Mouse (Mus musculus): ENCODE results near the gene Spin2d. TPM values are rescaled to one million over a fixed set of nuclear protein-coding genes. Genes with fewer than 3 reads are reported as not detected.
"Not testable (repeated sequence)": the region's sequence is repeated elsewhere in the genome, so short reads cannot be mapped to it uniquely, and the experiment has no call there.

The Spin2d gene
- total and polyA plus RNA-seq, 3 experiments = not detected

DNA sequence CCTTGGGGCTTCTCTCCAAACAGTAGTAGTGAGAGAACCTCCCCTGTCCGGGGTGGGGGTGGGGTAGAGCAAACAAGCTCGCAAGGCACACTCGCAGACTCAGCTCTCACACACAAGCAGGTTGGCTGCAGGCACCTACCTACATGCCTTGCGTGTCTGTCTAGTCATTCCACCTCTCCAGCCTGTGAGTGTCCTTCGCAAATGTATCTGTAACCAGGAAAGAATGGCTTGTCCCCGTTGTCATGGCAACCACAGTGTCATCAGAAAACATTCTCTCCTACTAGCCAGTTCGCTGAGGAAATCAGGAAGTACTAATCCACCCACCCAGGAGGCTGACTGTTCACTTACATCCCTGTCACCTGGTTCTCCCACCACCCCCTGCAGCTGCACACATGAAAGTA, 33.6 kb downstream of the Spin2d start:
- H3K79me2 ChIP-seq (ENCODE audit: control insufficient read depth, insufficient read depth, low read length, poor library complexity); H3K4me1 ChIP-seq (ENCODE audit: control insufficient read depth in 1 of 2, insufficient read depth in 2 of 2, low read length in 2 of 2); H3K9ac ChIP-seq (ENCODE audit: control insufficient read depth, low read depth, low read length, poor library complexity, severe bottlenecking); H3K9me3 ChIP-seq (replicated peaks; ENCODE audit: insufficient read depth, low read length); H3K36me3 ChIP-seq (ENCODE audit: control insufficient read depth in 1 of 2, insufficient read depth in 2 of 2, low read length in 2 of 2); H3K4me3 ChIP-seq (ENCODE audit: control insufficient read depth in 1 of 2, insufficient read depth in 1 of 2, low read depth in 2 of 2, low read length in 2 of 2); DNase-seq (ENCODE audit: low read depth, low spot score); H3K27ac ChIP-seq (ENCODE audit: control insufficient read depth, low read depth, low read length); H3K27me3 ChIP-seq (ENCODE audit: control insufficient read depth in 1 of 2, insufficient read depth in 2 of 2, low read length in 2 of 2): not testable (repeated sequence)

Other genes starting within 250 kb of the Spin2d start
- not detected in 2 replicates for gene Zfp185, start 189.7 kb downstream of the Spin2d start, total RNA-seq (2012; rRNA removed)
- gene Zfp185, start 189.7 kb downstream of the Spin2d start, polyA plus RNA-seq (2012; ENCODE audit: insufficient read depth in 1 of 2, insufficient read length in 2 of 2, low read depth in 1 of 2, low replicate concordance in 2 of 2, missing spikeins in 1 of 2) = under 1 TPM in 1 of 2 experiments, not detected in 1; 0.14 TPM
- 0.08 and 0.10 TPM in 2 replicates for gene Pnma5, start 139.9 kb downstream of the Spin2d start, total RNA-seq (2012; rRNA removed)
- gene Pnma5, start 139.9 kb downstream of the Spin2d start, polyA plus RNA-seq (2012; ENCODE audit: insufficient read depth in 1 of 2, insufficient read length in 2 of 2, low read depth in 1 of 2, low replicate concordance in 2 of 2, missing spikeins in 1 of 2) = under 1 TPM in 1 of 2 experiments, not detected in 1; 0.11 TPM
- not detected in 2 replicates for gene Pnma3, start 112.2 kb downstream of the Spin2d start, total RNA-seq (2012; rRNA removed)
- gene Pnma3, start 112.2 kb downstream of the Spin2d start, polyA plus RNA-seq (2012; ENCODE audit: insufficient read depth in 1 of 2, insufficient read length in 2 of 2, low read depth in 1 of 2, low replicate concordance in 2 of 2, missing spikeins in 1 of 2) = not detected
- gene Xlr4a, start 94.5 kb downstream of the Spin2d start, total RNA-seq (2012; rRNA removed) = 0.19 TPM in 1 of 2 replicates, not detected in the other
- gene Xlr4a, start 94.5 kb downstream of the Spin2d start, polyA plus RNA-seq (2012; ENCODE audit: insufficient read depth in 1 of 2, insufficient read length in 2 of 2, low read depth in 1 of 2, low replicate concordance in 2 of 2, missing spikeins in 1 of 2) = under 1 TPM in 1 of 2 experiments, not detected in 1; 0.29 TPM
- gene Xlr3a, start 79.9 kb downstream of the Spin2d start, total RNA-seq (2012; rRNA removed) = 76.4 and 94.5 TPM in 2 replicates
- 100 to 1,000 TPM in 1 of 2 experiments, not detected in 1; 161 TPM for gene Xlr3a, start 79.9 kb downstream of the Spin2d start, polyA plus RNA-seq (2012; ENCODE audit: insufficient read depth in 1 of 2, insufficient read length in 2 of 2, low read depth in 1 of 2, low replicate concordance in 2 of 2, missing spikeins in 1 of 2)
- not detected in 2 replicates for gene Gm14685, start 59.9 kb downstream of the Spin2d start, total RNA-seq (2012; rRNA removed)
- not detected for gene Gm14685, start 59.9 kb downstream of the Spin2d start, polyA plus RNA-seq (2012; ENCODE audit: insufficient read depth in 1 of 2, insufficient read length in 2 of 2, low read depth in 1 of 2, low replicate concordance in 2 of 2, missing spikeins in 1 of 2)
- not detected in 2 replicates for gene Xlr5b, start 28.2 kb downstream of the Spin2d start, total RNA-seq (2012; rRNA removed)
- gene Xlr5b, start 28.2 kb downstream of the Spin2d start, polyA plus RNA-seq (2012; ENCODE audit: insufficient read depth in 1 of 2, insufficient read length in 2 of 2, low read depth in 1 of 2, low replicate concordance in 2 of 2, missing spikeins in 1 of 2) = not detected
- not detected in 2 replicates for gene DXBay18, start 27.5 kb downstream of the Spin2d start, total RNA-seq (2012; rRNA removed)
- not detected for gene DXBay18, start 27.5 kb downstream of the Spin2d start, polyA plus RNA-seq (2012; ENCODE audit: insufficient read depth in 1 of 2, insufficient read length in 2 of 2, low read depth in 1 of 2, low replicate concordance in 2 of 2, missing spikeins in 1 of 2)
- gene Xlr3b, start 15.2 kb upstream of the Spin2d start, total RNA-seq (2012; rRNA removed) = 22.4 and 23.8 TPM in 2 replicates
- 10 to 100 TPM in 1 of 2 experiments, not detected in 1; 16.5 TPM for gene Xlr3b, start 15.2 kb upstream of the Spin2d start, polyA plus RNA-seq (2012; ENCODE audit: insufficient read depth in 1 of 2, insufficient read length in 2 of 2, low read depth in 1 of 2, low replicate concordance in 2 of 2, missing spikeins in 1 of 2)
- 37.4 and 44.4 TPM in 2 replicates for gene Xlr4b, start 37.3 kb upstream of the Spin2d start, total RNA-seq (2012; rRNA removed)
- 10 to 100 TPM in 1 of 2 experiments, not detected in 1; 43.2 TPM for gene Xlr4b, start 37.3 kb upstream of the Spin2d start, polyA plus RNA-seq (2012; ENCODE audit: insufficient read depth in 1 of 2, insufficient read length in 2 of 2, low read depth in 1 of 2, low replicate concordance in 2 of 2, missing spikeins in 1 of 2)
- 3.3 and 3.4 TPM in 2 replicates for gene F8a, start 51.3 kb upstream of the Spin2d start, total RNA-seq (2012; rRNA removed)
- 1 to 10 TPM in 1 of 2 experiments, not detected in 1; 6.0 TPM for gene F8a, start 51.3 kb upstream of the Spin2d start, polyA plus RNA-seq (2012; ENCODE audit: insufficient read depth in 1 of 2, insufficient read length in 2 of 2, low read depth in 1 of 2, low replicate concordance in 2 of 2, missing spikeins in 1 of 2)
- 12.8 and 18.6 TPM in 2 replicates for gene Xlr4c, start 66.1 kb upstream of the Spin2d start, total RNA-seq (2012; rRNA removed)
- 10 to 100 TPM in 1 of 2 experiments, not detected in 1; 37.4 TPM for gene Xlr4c, start 66.1 kb upstream of the Spin2d start, polyA plus RNA-seq (2012; ENCODE audit: insufficient read depth in 1 of 2, insufficient read length in 2 of 2, low read depth in 1 of 2, low replicate concordance in 2 of 2, missing spikeins in 1 of 2)
- gene Xlr3c, start 88.4 kb upstream of the Spin2d start, total RNA-seq (2012; rRNA removed) = 68.4 and 78.0 TPM in 2 replicates
- gene Xlr3c, start 88.4 kb upstream of the Spin2d start, polyA plus RNA-seq (2012; ENCODE audit: insufficient read depth in 1 of 2, insufficient read length in 2 of 2, low read depth in 1 of 2, low replicate concordance in 2 of 2, missing spikeins in 1 of 2) = 100 to 1,000 TPM in 1 of 2 experiments, 10 to 100 TPM in 1; 73.5 to 162 TPM
- gene Xlr5a, start 116.0 kb upstream of the Spin2d start, total RNA-seq (2012; rRNA removed) = not detected in 2 replicates
- not detected for gene Xlr5a, start 116.0 kb upstream of the Spin2d start, polyA plus RNA-seq (2012; ENCODE audit: insufficient read depth in 1 of 2, insufficient read length in 2 of 2, low read depth in 1 of 2, low replicate concordance in 2 of 2, missing spikeins in 1 of 2)
- not detected in 2 replicates for gene Xlr5c, start 116.0 kb upstream of the Spin2d start, total RNA-seq (2012; rRNA removed)
- gene Xlr5c, start 116.0 kb upstream of the Spin2d start, polyA plus RNA-seq (2012; ENCODE audit: insufficient read depth in 1 of 2, insufficient read length in 2 of 2, low read depth in 1 of 2, low replicate concordance in 2 of 2, missing spikeins in 1 of 2) = not detected
- not detected in 2 replicates for gene Gm45015, start 159.9 kb upstream of the Spin2d start, total RNA-seq (2012; rRNA removed)
- gene Gm45015, start 159.9 kb upstream of the Spin2d start, polyA plus RNA-seq (2012; ENCODE audit: insufficient read depth in 1 of 2, insufficient read length in 2 of 2, low read depth in 1 of 2, low replicate concordance in 2 of 2, missing spikeins in 1 of 2) = not detected
- gene Zfp275, start 165.6 kb upstream of the Spin2d start, total RNA-seq (2012; rRNA removed) = 4.5 and 4.8 TPM in 2 replicates
- 1 to 10 TPM in 1 of 2 experiments, not detected in 1; 5.9 TPM for gene Zfp275, start 165.6 kb upstream of the Spin2d start, polyA plus RNA-seq (2012; ENCODE audit: insufficient read depth in 1 of 2, insufficient read length in 2 of 2, low read depth in 1 of 2, low replicate concordance in 2 of 2, missing spikeins in 1 of 2)
- 0.04 TPM in 1 of 2 replicates, not detected in the other for gene Gm18336, start 221.7 kb upstream of the Spin2d start, total RNA-seq (2012; rRNA removed)
- not detected for gene Gm18336, start 221.7 kb upstream of the Spin2d start, polyA plus RNA-seq (2012; ENCODE audit: insufficient read depth in 1 of 2, insufficient read length in 2 of 2, low read depth in 1 of 2, low replicate concordance in 2 of 2, missing spikeins in 1 of 2)
- gene Zfp92, start 234.1 kb upstream of the Spin2d start, total RNA-seq (2012; rRNA removed) = not detected in 2 replicates
- not detected for gene Zfp92, start 234.1 kb upstream of the Spin2d start, polyA plus RNA-seq (2012; ENCODE audit: insufficient read depth in 1 of 2, insufficient read length in 2 of 2, low read depth in 1 of 2, low replicate concordance in 2 of 2, missing spikeins in 1 of 2)

Measured in MEL (cell line).